Mouse (Mus musculus): Measurements from ENCODE around the gene Nuak2.
"Not testable (repeated sequence)": the region's sequence is repeated elsewhere in the genome, so short reads cannot be mapped to it uniquely, and the experiment has no call there.

The Nuak2 gene

GRCm38 (mm10) chr1:132315889-132316624 lies at the start of gene Nuak2:
Gene Nuak2, plus strand, starts transcription at chr1:132316126.
- peak; percentile 97 for DNase-seq

GRCm38 (mm10) chr1:132266791-132267557 lies 49.0 kb upstream of the Nuak2 start:
- peak; percentile 21 for DNase-seq

GRCm38 (mm10) chr1:132267959-132268358 lies 48.0 kb upstream of the Nuak2 start:
- DNase-seq = no peak

GRCm38 (mm10) chr1:132268418-132269060 lies 47.4 kb upstream of the Nuak2 start:
- DNase-seq = no peak

GRCm38 (mm10) chr1:132271237-132271636 lies 44.7 kb upstream of the Nuak2 start:
- DNase-seq = no peak

DNA sequence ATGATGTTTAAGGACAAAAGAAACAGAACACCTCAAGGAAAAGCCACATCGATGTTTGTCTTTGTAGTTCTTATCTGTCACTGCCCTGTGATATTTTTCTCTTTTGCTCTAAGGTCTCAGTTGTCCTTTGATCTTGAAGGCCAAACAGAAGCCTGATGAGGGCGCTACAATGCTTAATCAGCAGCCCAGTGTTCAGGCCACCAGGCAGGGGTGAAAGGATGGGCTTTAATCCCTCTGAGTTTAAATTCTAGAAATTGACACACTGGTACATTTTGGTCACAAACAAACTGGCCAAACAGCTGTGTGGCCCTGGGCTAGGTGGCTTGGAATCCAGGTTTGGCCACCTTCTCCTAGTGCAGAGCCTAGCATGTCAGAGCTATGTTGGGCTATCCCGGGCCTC lies 39.2 kb upstream of the Nuak2 start:
- no peak for DNase-seq

- DNase-seq = no peak
Observed at GRCm38 (mm10) chr1:132277124-132277523, 38.8 kb upstream of the Nuak2 start.

GRCm38 (mm10) chr1:132280636-132281035 lies 35.3 kb upstream of the Nuak2 start:
- DNase-seq = not testable (repeated sequence)

DNA sequence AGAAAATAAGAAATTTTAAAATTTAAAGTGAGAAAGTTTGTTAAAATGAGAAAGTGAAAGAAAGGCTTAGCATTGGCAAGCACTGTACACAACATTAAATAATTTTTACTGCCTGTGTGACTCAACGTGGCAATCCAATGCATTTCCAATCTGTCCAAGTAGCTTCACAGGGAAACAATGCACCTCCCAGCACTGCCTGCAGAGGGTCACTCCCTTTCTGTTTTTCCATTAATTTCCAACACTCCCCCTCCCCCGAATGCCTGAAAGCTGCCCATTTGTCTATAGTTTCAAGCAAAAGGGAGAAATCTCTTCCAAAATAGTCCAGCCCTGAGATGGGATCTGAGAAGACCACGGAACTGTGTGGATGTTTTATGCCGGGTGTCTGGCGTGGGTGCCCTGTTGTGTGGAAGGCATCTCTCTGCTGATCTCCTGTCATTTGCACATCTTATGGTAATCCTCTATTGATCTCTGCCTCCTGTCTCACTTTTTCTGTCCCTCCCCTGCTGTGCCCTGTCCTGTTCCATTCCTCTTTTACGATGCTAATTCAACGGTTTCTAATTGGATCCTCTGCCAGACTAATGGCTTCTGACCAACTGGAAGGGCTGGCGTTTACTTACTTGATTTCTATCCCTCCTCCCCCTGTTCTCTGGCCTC lies 34.3 kb upstream of the Nuak2 start:
- DNase-seq = no peak

DNA sequence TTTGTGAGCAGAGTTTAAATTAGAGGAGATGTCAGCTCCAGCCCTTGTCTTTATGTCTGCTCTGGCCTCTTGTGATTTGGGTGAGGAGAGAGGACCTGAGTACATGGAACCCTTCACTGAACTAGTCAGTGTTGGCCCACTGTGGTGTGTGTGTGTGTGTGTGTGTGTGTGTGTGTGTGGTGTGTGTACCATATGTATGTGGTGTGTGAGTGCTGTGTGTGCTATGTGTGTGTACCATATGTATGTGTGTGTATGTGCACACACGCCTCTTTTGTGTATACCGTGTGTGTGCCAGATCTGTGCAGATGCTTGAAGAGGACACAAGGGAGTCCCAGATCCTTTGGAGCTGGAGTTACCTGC lies 33.8 kb upstream of the Nuak2 start:
- no peak for DNase-seq

- DNase-seq = no peak
Observed at GRCm38 (mm10) chr1:132283018-132283417, 32.9 kb upstream of the Nuak2 start.

GRCm38 (mm10) chr1:132286735-132287134 lies 29.2 kb upstream of the Nuak2 start:
- no peak for DNase-seq

DNA sequence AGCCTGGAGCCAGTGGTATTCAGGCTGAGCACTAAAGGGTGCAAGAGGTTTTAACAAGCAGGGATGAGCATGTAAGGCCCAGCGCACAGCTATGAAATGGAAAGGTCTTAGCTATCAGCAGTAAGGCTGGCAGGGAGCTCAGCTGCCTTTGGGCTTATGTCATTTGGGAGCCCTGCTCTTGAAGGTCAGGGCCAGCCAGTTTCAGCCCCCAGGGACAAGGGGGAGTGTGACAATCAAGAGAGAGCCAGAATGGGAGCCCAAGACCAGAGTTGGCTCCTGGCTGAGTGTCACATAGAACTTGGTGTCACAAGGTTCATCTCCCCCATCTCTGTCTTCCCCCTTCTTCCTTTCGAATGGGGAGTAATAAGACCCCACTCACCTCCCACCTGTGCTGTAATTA lies 28.5 kb upstream of the Nuak2 start:
- DNase-seq = no peak

- no peak for DNase-seq
Observed at GRCm38 (mm10) chr1:132287991-132288451, 27.9 kb upstream of the Nuak2 start.

- DNase-seq = no peak
Observed at GRCm38 (mm10) chr1:132289965-132290364, 26.0 kb upstream of the Nuak2 start.

DNA sequence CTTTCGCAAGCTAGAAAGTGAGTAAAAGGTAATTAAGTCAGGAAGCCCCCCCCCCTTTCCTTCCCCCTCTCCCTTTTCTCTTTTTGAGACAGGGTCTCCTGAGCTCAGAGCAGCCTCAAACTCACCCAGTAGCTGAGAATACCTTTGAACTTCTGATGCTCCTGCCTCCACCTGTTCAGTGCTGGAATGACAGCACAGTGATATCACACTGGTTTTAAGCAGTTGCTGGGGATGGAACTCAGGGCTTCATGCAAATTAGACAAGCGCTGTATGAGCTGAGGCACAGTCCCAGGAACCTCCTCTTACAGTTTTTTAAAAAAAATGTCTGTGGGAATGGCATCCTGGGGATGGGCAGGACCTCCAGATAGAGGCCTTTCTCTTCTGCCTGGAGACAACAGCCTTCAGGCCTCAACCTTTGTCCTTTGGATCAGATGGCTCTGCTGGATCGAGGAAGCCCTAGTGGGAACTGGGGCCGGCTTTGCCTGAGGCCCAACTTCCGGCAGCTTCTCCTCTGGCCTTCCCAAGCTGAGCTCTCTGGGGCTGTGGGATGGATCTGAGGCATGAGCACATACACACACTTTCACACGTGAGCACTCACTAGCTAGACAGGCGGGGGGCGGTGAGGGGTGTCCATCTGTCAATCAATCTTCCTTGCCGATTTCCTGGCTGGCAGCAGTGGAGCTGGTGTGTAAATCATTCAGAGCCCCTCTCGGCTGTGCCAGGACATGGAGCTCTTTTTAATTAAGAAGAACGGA lies 24.8 kb upstream of the Nuak2 start:
- no peak for DNase-seq

DNA sequence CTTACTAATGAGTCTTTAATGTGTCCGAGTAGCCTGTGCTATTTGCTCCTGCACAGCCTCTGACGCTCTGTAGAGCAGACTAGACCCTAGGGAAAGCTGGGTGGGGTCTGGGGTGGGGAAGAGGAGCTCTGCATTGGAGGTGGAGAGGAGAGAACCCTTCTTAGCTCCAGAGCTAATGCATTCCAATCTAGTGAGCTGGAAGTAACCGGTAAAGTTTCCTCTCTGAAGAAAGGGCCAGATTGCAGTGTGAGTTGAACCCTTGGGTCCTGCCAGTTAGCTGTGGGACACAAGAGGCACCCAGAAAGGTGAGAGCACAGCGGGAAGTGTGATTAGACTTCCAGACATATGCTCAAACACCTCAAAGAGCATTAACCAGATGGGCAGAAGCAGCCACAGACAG lies 24.2 kb upstream of the Nuak2 start:
- no peak for DNase-seq

- DNase-seq = no peak
Observed at GRCm38 (mm10) chr1:132292318-132293129, 23.4 kb upstream of the Nuak2 start.

DNA sequence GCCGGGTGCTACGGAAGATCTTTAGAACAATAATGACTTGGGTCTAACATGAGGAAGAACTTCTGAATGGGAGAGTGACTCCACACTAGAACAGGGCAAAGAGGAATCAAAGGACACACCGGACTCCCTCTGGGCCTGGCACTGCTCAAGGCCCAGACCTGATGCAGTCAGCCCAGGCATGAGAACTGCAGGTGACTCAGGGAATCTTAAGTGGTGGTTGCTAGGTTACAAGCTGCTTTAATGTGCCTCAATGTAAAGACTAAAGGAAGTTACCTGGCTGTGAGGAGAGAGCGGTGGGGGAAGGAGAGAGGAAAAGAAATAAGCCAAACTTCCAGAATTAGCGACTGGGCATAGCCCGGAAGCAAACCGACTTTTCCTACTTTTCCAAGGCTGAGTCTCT lies 20.4 kb upstream of the Nuak2 start:
- no peak for DNase-seq

GRCm38 (mm10) chr1:132296051-132296450 lies 19.9 kb upstream of the Nuak2 start:
- no peak for DNase-seq

- peak; percentile 76 for DNase-seq
Observed at GRCm38 (mm10) chr1:132298425-132298800, 17.5 kb upstream of the Nuak2 start, which contains the start of gene Klhdc8a. Gene Klhdc8a, plus strand, starts transcription at chr1:132298626.

Measured in kidney, adult 18-20 months (tissue).